Mouse (Mus musculus) gastrocnemius, adult 2 months (tissue): ENCODE data around the gene Espnl. TPM values are rescaled to one million over a fixed set of nuclear protein-coding genes. Genes with fewer than 3 reads are reported as not detected.

ENCODE experiments used
- DNase-seq: peaks from one replicate; pipeline ENCODE4 v3.0.0; 2022
- H3K27ac ChIP-seq: fragments of 200-600 bp; 2 replicates; pipeline ENCODE4 v1.8.1; 2022; ENCODE audit warnings: mild to moderate bottlenecking
- H3K4me3 ChIP-seq: fragments of 200-600 bp; 2 replicates; pipeline ENCODE4 v1.8.1; 2022; ENCODE audit warnings: mild to moderate bottlenecking, moderate library complexity
- CTCF ChIP-seq: fragments of 200-600 bp; IDR thresholded peaks from 2 replicates; pipeline ENCODE4 v1.8.1; 2022; ENCODE audit warnings: antibody characterized with exemption, mild to moderate bottlenecking, moderate library complexity
- intact Hi-C: fragments of 180-260 bp; cut with DNase I; formaldehyde crosslinking; loops from one replicate; pipeline ENCODE4 v1.15.1; 2025
- total RNA-seq, 2 experiments: library from RNA; stranded (reverse); gene quantifications; 2 replicates each; pipeline ENCODE4 v1.2.3; 2021

Gene Espnl
- total RNA-seq, 2 experiments from 2014 or later = not detected

- Histone ChIP-seq H3K4me3 (peak overlapping the region; percentile 90), H3K27ac (peak overlapping the region; percentile 92)
- no peak for DNase-seq
- intact Hi-C loops = no loop called here
- no peak for TF ChIP-seq CTCF
Observed at GRCm38 (mm10) chr1:91299026-91299706, 22.7 kb upstream of the Espnl start.

GRCm38 (mm10) chr1:91299707-91300426 is 22.0 kb upstream of the Espnl start:
- no peak for TF ChIP-seq CTCF
- peak overlapping the region; percentile 92; the same call in 1 of the 2 replicates for H3K27ac ChIP-seq
- DNase-seq = peak; percentile 69
- intact Hi-C loops = no loop called here
- H3K4me3 ChIP-seq = no peak overlapping the region; the same call in 1 of the 2 replicates

- no peak for DNase-seq
- no peak for TF ChIP-seq CTCF
- H3K4me3 ChIP-seq = no peak overlapping the region
- intact Hi-C loops = no loop called here
- H3K27ac ChIP-seq = no peak overlapping the region
Observed at GRCm38 (mm10) chr1:91301206-91301920, 20.5 kb upstream of the Espnl start.

- no peak overlapping the region for H3K27ac ChIP-seq
- no peak for DNase-seq
- H3K4me3 ChIP-seq = no peak overlapping the region
- intact Hi-C loops = no loop called here
- TF ChIP-seq CTCF = no peak
Observed at GRCm38 (mm10) chr1:91302021-91302420, 19.9 kb upstream of the Espnl start.

- intact Hi-C loops = no loop called here
- TF ChIP-seq CTCF = no peak
Observed at GRCm38 (mm10) chr1:91304621-91305020, 17.3 kb upstream of the Espnl start.

GRCm38 (mm10) chr1:91309366-91310085 is 12.3 kb upstream of the Espnl start:
- H3K4me3 ChIP-seq = no peak overlapping the region
- no peak for DNase-seq
- TF ChIP-seq CTCF = no peak
- intact Hi-C loops = no loop called here
- no peak overlapping the region for H3K27ac ChIP-seq

More at GRCm38 (mm10) chr1:91304621-91305020, 17.3 kb upstream of the Espnl start:
- Histone ChIP-seq H3K4me3 (no peak overlapping the region), H3K27ac (no peak overlapping the region)
- no peak for DNase-seq

GRCm38 (mm10) chr1:91312273-91312672 is 9.6 kb upstream of the Espnl start:
- intact Hi-C loops = no loop called here
- Histone ChIP-seq H3K27ac (no peak overlapping the region), H3K4me3 (no peak overlapping the region)
- TF ChIP-seq CTCF = no peak
- no peak for DNase-seq

GRCm38 (mm10) chr1:91313251-91313650 is 8.6 kb upstream of the Espnl start:
- no peak for TF ChIP-seq CTCF
- DNase-seq = no peak
- peak overlapping the region; percentile 16; the same call in 1 of the 2 replicates for H3K27ac ChIP-seq
- intact Hi-C loops = no loop called here
- H3K4me3 ChIP-seq = no peak overlapping the region

- intact Hi-C loops = no loop called here
- TF ChIP-seq CTCF = no peak
- DNase-seq = no peak
- Histone ChIP-seq H3K27ac (no peak overlapping the region), H3K4me3 (no peak overlapping the region)
Observed at GRCm38 (mm10) chr1:91317656-91318055, 4.2 kb upstream of the Espnl start.

GRCm38 (mm10) chr1:91324646-91325045 is 2.8 kb downstream of the Espnl start:
- intact Hi-C loops = no loop called here
- Histone ChIP-seq H3K4me3 (no peak overlapping the region), H3K27ac (no peak overlapping the region)
- DNase-seq = no peak
- TF ChIP-seq CTCF = no peak

- no peak for TF ChIP-seq CTCF
- no peak overlapping the region for H3K4me3 ChIP-seq
- no peak for DNase-seq
- intact Hi-C loops = no loop called here
- H3K27ac ChIP-seq = no peak overlapping the region
Observed at GRCm38 (mm10) chr1:91325488-91326042, 3.7 kb downstream of the Espnl start.

GRCm38 (mm10) chr1:91332102-91332501 is 10.2 kb downstream of the Espnl start:
- intact Hi-C loops = no loop called here
- TF ChIP-seq CTCF = no peak
- no peak overlapping the region for H3K27ac ChIP-seq
- no peak overlapping the region for H3K4me3 ChIP-seq
- no peak for DNase-seq
